12 mouse cellular contexts compared by ENCODE assay signal in genomic region chr7:6749196-6749595, GRCm38 (mm10). TPM values are rescaled to one million over a fixed set of nuclear protein-coding genes. Genes with fewer than 3 reads are reported as not detected.
A peak's percentile ranks its signal among the peaks of the same experiment; 100 is the strongest.
DNase-seq lines count a peak whose midpoint lies in the region; ATAC-seq and TF ChIP-seq lines count a peak whose summit lies in the region.
"Had no signal": no experiment of that assay in that cellular context is flagged by ENCODE, and none has a peak within 500 bp of the region (broad histone marks: within the 10 kb centered on the region; RNA-seq: fewer than 3 reads in every experiment).

No protein-coding gene starts in this region.

- H3K27me3 ChIP-seq in hindbrain, embryonic 16.5 days (replicated peaks; ENCODE audit: control insufficient read depth, insufficient read depth, low read length): no peaks in the 10 kb centered on the region
- no peaks in the 10 kb centered on the region for H3K27me3 ChIP-seq in hindbrain, embryonic 11.5 days (ENCODE audit: control insufficient read depth, insufficient read depth, low read length)
- H3K27me3 ChIP-seq in thymus, adult 2 months (ENCODE audit: control insufficient read depth, insufficient read depth, low read length): no peaks in the 10 kb centered on the region
- H3K27me3 ChIP-seq in midbrain, embryonic 14.5 days (ENCODE audit: control insufficient read depth, insufficient read depth, low read length): no peaks in the 10 kb centered on the region

- no peak for DNase-seq in hindbrain, embryonic 11.5 days (ENCODE audit: low spot score)
- peak; percentile 3 for DNase-seq in urinary bladder, postnatal 25 days (ENCODE audit: low spot score)
- no peak for DNase-seq in urinary bladder, postnatal 10 days (ENCODE audit: low spot score)
- peak; percentile 41 to 45 for DNase-seq in heart, postnatal 36 days
- DNase-seq in thymus, adult 2 months: no peak
- no peak for DNase-seq in midbrain, embryonic 14.5 days
- DNase-seq: right cerebral cortex, postnatal 25 days; thymus, postnatal 36 days had no signal

- H3K4me3 ChIP-seq in hindbrain, embryonic 16.5 days (ENCODE audit: low read length): no peak overlapping the region
- H3K4me3 ChIP-seq in hindbrain, embryonic 11.5 days (ENCODE audit: low read depth, low read length): no peak overlapping the region
- no peak overlapping the region for H3K4me3 ChIP-seq in thymus, adult 2 months (ENCODE audit: control insufficient read depth, insufficient read depth, low read length)
- no peak overlapping the region for H3K4me3 ChIP-seq in midbrain, embryonic 14.5 days (replicated peaks; ENCODE audit: low read depth, low read length)

- 0 out of 2 replicates have a peak overlapping the region, but pooled peaks have one; percentile 34 for H3K27ac ChIP-seq in hindbrain, embryonic 16.5 days (ENCODE audit: low read depth, low read length)
- H3K27ac ChIP-seq in hindbrain, embryonic 11.5 days (ENCODE audit: low read depth, low read length): no peak overlapping the region
- no peak overlapping the region for H3K27ac ChIP-seq in thymus, adult 2 months (ENCODE audit: control insufficient read depth, insufficient read depth, low read length)
- no peak overlapping the region for H3K27ac ChIP-seq in midbrain, embryonic 14.5 days (replicated peaks; ENCODE audit: low read depth, low read length)
- H3K27ac ChIP-seq: kidney, postnatal 0 days; liver, embryonic 14.5 days had no signal

- H3K36me3 ChIP-seq in hindbrain, embryonic 16.5 days (ENCODE audit: control insufficient read depth, insufficient read depth, low read length): no peaks in the 10 kb centered on the region
- H3K36me3 ChIP-seq in hindbrain, embryonic 11.5 days (ENCODE audit: control insufficient read depth, insufficient read depth, low read length): no peaks in the 10 kb centered on the region
- no peaks in the 10 kb centered on the region for H3K36me3 ChIP-seq in thymus, adult 2 months (ENCODE audit: control insufficient read depth, insufficient read depth, low read length)
- H3K36me3 ChIP-seq in midbrain, embryonic 14.5 days (ENCODE audit: control insufficient read depth, insufficient read depth, low read length): no peaks in the 10 kb centered on the region

- no peaks in the 10 kb centered on the region for H3K9me3 ChIP-seq in hindbrain, embryonic 16.5 days (ENCODE audit: control insufficient read depth, low read length)
- H3K9me3 ChIP-seq in hindbrain, embryonic 11.5 days (ENCODE audit: control insufficient read depth, low read length): no peaks in the 10 kb centered on the region
- H3K9me3 ChIP-seq in midbrain, embryonic 14.5 days (ENCODE audit: control insufficient read depth, low read length): no peaks in the 10 kb centered on the region

- no peak overlapping the region for H3K9ac ChIP-seq in hindbrain, embryonic 16.5 days (ENCODE audit: low read depth, low read length)
- H3K9ac ChIP-seq in hindbrain, embryonic 11.5 days (ENCODE audit: low read depth, low read length): no peak overlapping the region
- H3K9ac ChIP-seq in midbrain, embryonic 14.5 days (replicated peaks; ENCODE audit: low read length): no peak overlapping the region
- H3K9ac ChIP-seq: liver, embryonic 14.5 days had no signal

- 0 out of 2 replicates have a peak, but pooled peaks have one; percentile 12 for ATAC-seq in hindbrain, embryonic 16.5 days
- ATAC-seq in hindbrain, embryonic 11.5 days (ENCODE audit: low FRiP score): no peak
- ATAC-seq in megakaryocyte-erythroid progenitor cell, adult 5-6 weeks (replicated peaks; ENCODE audit: low FRiP score, low TSS enrichment, poor library complexity, severe bottlenecking): no peak
- ATAC-seq in midbrain, embryonic 14.5 days (ENCODE audit: low FRiP score, low TSS enrichment): no peak

- WGBS in hindbrain, embryonic 16.5 days: 44% methylated on average over 7 of the region's 7 CpGs
- 73% methylated on average over 7 of the region's 7 CpGs for WGBS in hindbrain, embryonic 11.5 days
- WGBS in thymus, adult 2 months: 86% methylated on average over 7 of the region's 7 CpGs
- WGBS in midbrain, embryonic 14.5 days: 45% methylated on average over 7 of the region's 7 CpGs

- peaks cover 2% of the 10 kb centered on the region; the same call in 1 of the 2 replicates for H3K4me1 ChIP-seq in hindbrain, embryonic 16.5 days (ENCODE audit: control insufficient read depth, insufficient read depth, low read depth, low read length)
- H3K4me1 ChIP-seq in hindbrain, embryonic 11.5 days (replicated peaks; ENCODE audit: control insufficient read depth, insufficient read depth, low read length): no peaks in the 10 kb centered on the region
- no peaks in the 10 kb centered on the region for H3K4me1 ChIP-seq in thymus, adult 2 months (replicated peaks; ENCODE audit: control insufficient read depth, insufficient read depth, low read length)
- H3K4me1 ChIP-seq in midbrain, embryonic 14.5 days (ENCODE audit: control insufficient read depth, insufficient read depth, low read length): peaks cover 15% of the 10 kb centered on the region

- TF ChIP-seq POLR2A in thymus, adult 2 months (IDR thresholded peaks at IDR 0.05; ENCODE audit: control insufficient read depth, extremely low read depth, insufficient read depth, low read length, poor library complexity): no peak

- no peak for TF ChIP-seq CTCF in thymus, adult 2 months (IDR thresholded peaks at IDR 0.05; ENCODE audit: borderline replicate concordance, control insufficient read depth, extremely low read depth, insufficient read depth, low read length, poor library complexity)

- intact Hi-C loops in heart, postnatal 36 days (cut with DNase I): no loop called here

- H3K4me2 ChIP-seq in hindbrain, embryonic 16.5 days (ENCODE audit: low read length): no peak overlapping the region
- no peak overlapping the region for H3K4me2 ChIP-seq in hindbrain, embryonic 11.5 days (replicated peaks; ENCODE audit: low read depth, low read length)
- H3K4me2 ChIP-seq in midbrain, embryonic 14.5 days (ENCODE audit: low read length): no peak overlapping the region

RNA-seq across cellular contexts. Expression of gene Usp29, which starts 18.8 kb away (rescaled TPM):
- polyA plus RNA-seq in hindbrain, embryonic 16.5 days (2015; fragmentation: Nextera tagmentation; extraction: Ambion mirVana): 26.8 and 31.3 TPM in 2 replicates
- polyA plus RNA-seq in hindbrain, embryonic 11.5 days (2014; fragmentation: Nextera tagmentation; extraction: Ambion mirVana): 12.4 and 15.1 TPM in 2 replicates
- under 1 TPM; 0.08 to 0.17 TPM for total RNA-seq in heart, postnatal 36 days (2021)
- not detected in 2 replicates for total RNA-seq in megakaryocyte-erythroid progenitor cell, adult 5-6 weeks (2014; fragmentation: Nextera tagmentation)
- not detected in 2 replicates for total RNA-seq in megakaryocyte-erythroid progenitor cell, adult 5-6 weeks (2017)
- polyA plus RNA-seq in thymus, adult 2 months (2012; rRNA removed): not detected in 2 replicates
- 31.6 and 35.0 TPM in 2 replicates for polyA plus RNA-seq in midbrain, embryonic 14.5 days (2014; fragmentation: Nextera tagmentation; extraction: Ambion mirVana)

RNA-seq across cellular contexts. Expression of gene Peg3, which starts 19.0 kb away (rescaled TPM):
- polyA plus RNA-seq in hindbrain, embryonic 16.5 days (2015; fragmentation: Nextera tagmentation; extraction: Ambion mirVana): 97.5 and 111 TPM in 2 replicates
- 112 and 126 TPM in 2 replicates for polyA plus RNA-seq in hindbrain, embryonic 11.5 days (2014; fragmentation: Nextera tagmentation; extraction: Ambion mirVana)
- 10 to 100 TPM in 1 of 2 experiments, 1 to 10 TPM in 1; 7.6 to 11.3 TPM for total RNA-seq in heart, postnatal 36 days (2021)
- not detected in 2 replicates for total RNA-seq in megakaryocyte-erythroid progenitor cell, adult 5-6 weeks (2014; fragmentation: Nextera tagmentation)
- total RNA-seq in megakaryocyte-erythroid progenitor cell, adult 5-6 weeks (2017): not detected in 2 replicates
- polyA plus RNA-seq in thymus, adult 2 months (2012; rRNA removed): 0.60 and 1.0 TPM in 2 replicates
- 74.3 and 99.0 TPM in 2 replicates for polyA plus RNA-seq in midbrain, embryonic 14.5 days (2014; fragmentation: Nextera tagmentation; extraction: Ambion mirVana)

RNA-seq across cellular contexts. Expression of gene Zim1, which starts 52.9 kb away (rescaled TPM):
- polyA plus RNA-seq in hindbrain, embryonic 16.5 days (2015; fragmentation: Nextera tagmentation; extraction: Ambion mirVana): 6.9 and 9.5 TPM in 2 replicates
- polyA plus RNA-seq in hindbrain, embryonic 11.5 days (2014; fragmentation: Nextera tagmentation; extraction: Ambion mirVana): 2.1 and 2.6 TPM in 2 replicates
- total RNA-seq in heart, postnatal 36 days (2021): 1 to 10 TPM; 3.7 to 4.6 TPM
- total RNA-seq in megakaryocyte-erythroid progenitor cell, adult 5-6 weeks (2014; fragmentation: Nextera tagmentation): not detected in 2 replicates
- total RNA-seq in megakaryocyte-erythroid progenitor cell, adult 5-6 weeks (2017): not detected in 2 replicates
- 0.05 and 0.15 TPM in 2 replicates for polyA plus RNA-seq in thymus, adult 2 months (2012; rRNA removed)
- polyA plus RNA-seq in midbrain, embryonic 14.5 days (2014; fragmentation: Nextera tagmentation; extraction: Ambion mirVana): 4.3 and 10.4 TPM in 2 replicates

Comparison
In these comparisons a context has a peak if more than half of its experiments do, and no peak if none do; other contexts are left out.
1. DNase-seq: peak in urinary bladder, postnatal 25 days (single experiment) and heart, postnatal 36 days (2 of 2); none in hindbrain, embryonic 11.5 days (single experiment), urinary bladder, postnatal 10 days (single experiment), thymus, adult 2 months (single experiment) and midbrain, embryonic 14.5 days (single experiment).
2. RNA of gene Usp29, which starts 18.8 kb away (polyA plus RNA-seq): 31.6 to 35.0 TPM in midbrain, embryonic 14.5 days, 26.8 to 31.3 TPM in hindbrain, embryonic 16.5 days and 12.4 to 15.1 TPM in hindbrain, embryonic 11.5 days; not detected in thymus, adult 2 months; every median in the first group is over 10 times any median in the second.
3. RNA of gene Peg3, which starts 19.0 kb away (polyA plus RNA-seq): 112 to 126 TPM in hindbrain, embryonic 11.5 days, 74.3 to 99.0 TPM in midbrain, embryonic 14.5 days and 97.5 to 111 TPM in hindbrain, embryonic 16.5 days; 0.60 to 1.0 TPM in thymus, adult 2 months; every median in the first group is over 10 times any median in the second.